Mouse (Mus musculus): ENCODE measurements around the gene Gm10974. TPM values are rescaled to one million over a fixed set of nuclear protein-coding genes. Genes with fewer than 3 reads are reported as not detected.

Gm10974 gene
- polyA plus RNA-seq, 1 experiment from 2014 or later: not detected

GRCm38 (mm10) chr7:66336955-66337354 lies 28.8 kb upstream of the Gm10974 start:
- Histone ChIP-seq H3K4me1 (ENCODE audit: control insufficient read depth, insufficient read depth, low read length) (no peaks in the 10 kb centered on the region), H3K36me3 (ENCODE audit: control insufficient read depth, insufficient read depth, low read length) (no peaks in the 10 kb centered on the region), H3K27me3 (ENCODE audit: control insufficient read depth, insufficient read depth, low read length) (no peaks in the 10 kb centered on the region), H3K27ac (ENCODE audit: low read depth, low read length) (no peak overlapping the region), H3K4me3 (ENCODE audit: low read depth, low read length) (no peak overlapping the region), H3K9ac (ENCODE audit: low read length) (no peak overlapping the region), H3K9me3 (ENCODE audit: control insufficient read depth, low read length) (no peaks in the 10 kb centered on the region), H3K4me2 (ENCODE audit: low read depth) (no peak overlapping the region)
- 89% methylated on average over 2 of the region's 2 CpGs for WGBS
- DNase-seq (ENCODE audit: low spot score): no peak
- no peak for ATAC-seq (ENCODE audit: insufficient read depth, low FRiP score, low TSS enrichment)

- H3K4me1 ChIP-seq (ENCODE audit: control insufficient read depth, insufficient read depth, low read length): no peaks in the 10 kb centered on the region
- H3K27ac ChIP-seq (ENCODE audit: low read depth, low read length): no peak overlapping the region
- 57% methylated on average over 5 of the region's 5 CpGs for WGBS
- no peak for ATAC-seq (ENCODE audit: insufficient read depth, low FRiP score, low TSS enrichment)
- H3K36me3 ChIP-seq (ENCODE audit: control insufficient read depth, insufficient read depth, low read length): no peaks in the 10 kb centered on the region
- H3K4me3 ChIP-seq (ENCODE audit: low read depth, low read length): no peak overlapping the region
- no peaks in the 10 kb centered on the region for H3K27me3 ChIP-seq (ENCODE audit: control insufficient read depth, insufficient read depth, low read length)
- H3K9ac ChIP-seq (ENCODE audit: low read length): no peak overlapping the region
- H3K9me3 ChIP-seq (ENCODE audit: control insufficient read depth, low read length): no peaks in the 10 kb centered on the region
- no peak overlapping the region for H3K4me2 ChIP-seq (ENCODE audit: low read depth)
- DNase-seq (ENCODE audit: low spot score): no peak
Measured at GRCm38 (mm10) chr7:66339625-66340024, 26.1 kb upstream of the Gm10974 start.

GRCm38 (mm10) chr7:66340044-66340443 lies 25.7 kb upstream of the Gm10974 start:
- Histone ChIP-seq H3K9ac (ENCODE audit: low read length) (no peak overlapping the region), H3K9me3 (ENCODE audit: control insufficient read depth, low read length) (no peaks in the 10 kb centered on the region), H3K27ac (ENCODE audit: low read depth, low read length) (no peak overlapping the region), H3K4me3 (ENCODE audit: low read depth, low read length) (no peak overlapping the region), H3K4me1 (ENCODE audit: control insufficient read depth, insufficient read depth, low read length) (no peaks in the 10 kb centered on the region), H3K36me3 (ENCODE audit: control insufficient read depth, insufficient read depth, low read length) (no peaks in the 10 kb centered on the region), H3K4me2 (ENCODE audit: low read depth) (no peak overlapping the region), H3K27me3 (ENCODE audit: control insufficient read depth, insufficient read depth, low read length) (no peaks in the 10 kb centered on the region)
- DNase-seq (ENCODE audit: low spot score): no peak
- 63% methylated on average over 3 of the region's 3 CpGs for WGBS
- ATAC-seq (ENCODE audit: insufficient read depth, low FRiP score, low TSS enrichment): no peak

GRCm38 (mm10) chr7:66342323-66342722 lies 23.4 kb upstream of the Gm10974 start:
- H3K27ac ChIP-seq (ENCODE audit: low read depth, low read length): no peak overlapping the region
- H3K27me3 ChIP-seq (ENCODE audit: control insufficient read depth, insufficient read depth, low read length): no peaks in the 10 kb centered on the region
- H3K4me1 ChIP-seq (ENCODE audit: control insufficient read depth, insufficient read depth, low read length): no peaks in the 10 kb centered on the region; the same call in 1 of the 2 replicates
- no peak overlapping the region for H3K4me2 ChIP-seq (ENCODE audit: low read depth)
- H3K9ac ChIP-seq (ENCODE audit: low read length): no peak overlapping the region
- 42% methylated on average over 4 of the region's 4 CpGs for WGBS
- no peak overlapping the region for H3K4me3 ChIP-seq (ENCODE audit: low read depth, low read length)
- no peaks in the 10 kb centered on the region for H3K9me3 ChIP-seq (ENCODE audit: control insufficient read depth, low read length)
- DNase-seq (ENCODE audit: low spot score): peak; percentile 56
- H3K36me3 ChIP-seq (ENCODE audit: control insufficient read depth, insufficient read depth, low read length): no peaks in the 10 kb centered on the region
- no peak for ATAC-seq (ENCODE audit: insufficient read depth, low FRiP score, low TSS enrichment)

GRCm38 (mm10) chr7:66342831-66343230 lies 22.9 kb upstream of the Gm10974 start:
- no peak for DNase-seq (ENCODE audit: low spot score)

GRCm38 (mm10) chr7:66343307-66343706 lies 22.4 kb upstream of the Gm10974 start:
- Histone ChIP-seq H3K4me2 (ENCODE audit: low read depth) (no peak overlapping the region), H3K27me3 (ENCODE audit: control insufficient read depth, insufficient read depth, low read length) (no peaks in the 10 kb centered on the region), H3K4me1 (ENCODE audit: control insufficient read depth, insufficient read depth, low read length) (no peaks in the 10 kb centered on the region; the same call in 1 of the 2 replicates), H3K4me3 (ENCODE audit: low read depth, low read length) (no peak overlapping the region), H3K9ac (ENCODE audit: low read length) (no peak overlapping the region), H3K9me3 (ENCODE audit: control insufficient read depth, low read length) (no peaks in the 10 kb centered on the region), H3K27ac (ENCODE audit: low read depth, low read length) (no peak overlapping the region), H3K36me3 (ENCODE audit: control insufficient read depth, insufficient read depth, low read length) (no peaks in the 10 kb centered on the region)
- ATAC-seq (ENCODE audit: insufficient read depth, low FRiP score, low TSS enrichment) (no peak), DNase-seq (ENCODE audit: low spot score) (no peak)
- WGBS: 87% methylated on average over 5 of the region's 5 CpGs

More at GRCm38 (mm10) chr7:66342831-66343230, 22.9 kb upstream of the Gm10974 start:
- no peak for ATAC-seq (ENCODE audit: insufficient read depth, low FRiP score, low TSS enrichment)
- Histone ChIP-seq H3K36me3 (ENCODE audit: control insufficient read depth, insufficient read depth, low read length) (no peaks in the 10 kb centered on the region), H3K9me3 (ENCODE audit: control insufficient read depth, low read length) (no peaks in the 10 kb centered on the region), H3K4me2 (ENCODE audit: low read depth) (no peak overlapping the region), H3K4me3 (ENCODE audit: low read depth, low read length) (no peak overlapping the region), H3K9ac (ENCODE audit: low read length) (no peak overlapping the region), H3K27me3 (ENCODE audit: control insufficient read depth, insufficient read depth, low read length) (no peaks in the 10 kb centered on the region), H3K27ac (ENCODE audit: low read depth, low read length) (no peak overlapping the region), H3K4me1 (ENCODE audit: control insufficient read depth, insufficient read depth, low read length) (no peaks in the 10 kb centered on the region; the same call in 1 of the 2 replicates)
- WGBS: 78% methylated on average over 6 of the region's 6 CpGs

GRCm38 (mm10) chr7:66346959-66347663 lies 18.6 kb upstream of the Gm10974 start:
- no peak overlapping the region for H3K4me2 ChIP-seq (ENCODE audit: low read depth)
- no peak overlapping the region; the same call in 1 of the 2 replicates for H3K9ac ChIP-seq (ENCODE audit: low read length)
- peak; percentile 61; the same call in 1 of the 2 replicates for ATAC-seq (ENCODE audit: insufficient read depth, low FRiP score, low TSS enrichment)
- H3K4me3 ChIP-seq (ENCODE audit: low read depth, low read length): no peak overlapping the region
- no peaks in the 10 kb centered on the region for H3K27me3 ChIP-seq (ENCODE audit: control insufficient read depth, insufficient read depth, low read length)
- no peak overlapping the region for H3K27ac ChIP-seq (ENCODE audit: low read depth, low read length)
- H3K9me3 ChIP-seq (ENCODE audit: control insufficient read depth, low read length): no peaks in the 10 kb centered on the region
- DNase-seq (ENCODE audit: low spot score): peak; percentile 49
- H3K36me3 ChIP-seq (ENCODE audit: control insufficient read depth, insufficient read depth, low read length): no peaks in the 10 kb centered on the region
- no peaks in the 10 kb centered on the region; the same call in 1 of the 2 replicates for H3K4me1 ChIP-seq (ENCODE audit: control insufficient read depth, insufficient read depth, low read length)
- 28% methylated on average over 9 of the region's 9 CpGs for WGBS

GRCm38 (mm10) chr7:66348588-66348987 lies 17.1 kb upstream of the Gm10974 start:
- H3K27me3 ChIP-seq (ENCODE audit: control insufficient read depth, insufficient read depth, low read length): no peaks in the 10 kb centered on the region
- DNase-seq (ENCODE audit: low spot score) (no peak), ATAC-seq (ENCODE audit: insufficient read depth, low FRiP score, low TSS enrichment) (no peak)
- WGBS: 89% methylated on average over 10 of the region's 10 CpGs
- no peak overlapping the region for H3K4me2 ChIP-seq (ENCODE audit: low read depth)
- no peak overlapping the region for H3K4me3 ChIP-seq (ENCODE audit: low read depth, low read length)
- H3K27ac ChIP-seq (ENCODE audit: low read depth, low read length): no peak overlapping the region
- H3K9me3 ChIP-seq (ENCODE audit: control insufficient read depth, low read length): no peaks in the 10 kb centered on the region
- H3K36me3 ChIP-seq (ENCODE audit: control insufficient read depth, insufficient read depth, low read length): no peaks in the 10 kb centered on the region
- H3K9ac ChIP-seq (ENCODE audit: low read length): no peak overlapping the region
- no peaks in the 10 kb centered on the region; the same call in 1 of the 2 replicates for H3K4me1 ChIP-seq (ENCODE audit: control insufficient read depth, insufficient read depth, low read length)

- H3K4me1 ChIP-seq (ENCODE audit: control insufficient read depth, insufficient read depth, low read length): no peaks in the 10 kb centered on the region; the same call in 1 of the 2 replicates
- DNase-seq (ENCODE audit: low spot score) (no peak), ATAC-seq (ENCODE audit: insufficient read depth, low FRiP score, low TSS enrichment) (no peak)
- H3K27me3 ChIP-seq (ENCODE audit: control insufficient read depth, insufficient read depth, low read length): no peaks in the 10 kb centered on the region
- no peak overlapping the region for H3K9ac ChIP-seq (ENCODE audit: low read length)
- H3K4me3 ChIP-seq (ENCODE audit: low read depth, low read length): no peak overlapping the region
- no peaks in the 10 kb centered on the region for H3K9me3 ChIP-seq (ENCODE audit: control insufficient read depth, low read length)
- WGBS: 57% methylated on average over 11 of the region's 11 CpGs
- H3K27ac ChIP-seq (ENCODE audit: low read depth, low read length): no peak overlapping the region
- H3K4me2 ChIP-seq (ENCODE audit: low read depth): no peak overlapping the region
- no peaks in the 10 kb centered on the region for H3K36me3 ChIP-seq (ENCODE audit: control insufficient read depth, insufficient read depth, low read length)
Measured at GRCm38 (mm10) chr7:66349670-66350069, 16.0 kb upstream of the Gm10974 start.

All from neural tube, embryonic 11.5 days (tissue).